Mouse (Mus musculus): ENCODE measurements around the gene Hnrnpul1. TPM values are rescaled to one million over a fixed set of nuclear protein-coding genes. Genes with fewer than 3 reads are reported as not detected.
"Not testable (repeated sequence)": the region's sequence is repeated elsewhere in the genome, so short reads cannot be mapped to it uniquely, and the experiment has no call there.

The Hnrnpul1 gene
- 52.9 and 53.0 TPM in 2 replicates for polyA plus RNA-seq (2014; fragmentation: Nextera tagmentation; extraction: Ambion mirVana)

- H3K9me3 ChIP-seq (ENCODE audit: control insufficient read depth, low read length): no peaks in the 10 kb centered on the region
- peak; percentile 95 for ATAC-seq (ENCODE audit: low read depth)
- WGBS: under 1% methylated on average over 53 of the region's 55 CpGs
These were observed at the start of gene Hnrnpul1 for GRCm38 (mm10) chr7:25754738-25755467. Gene Hnrnpul1 (minus strand): TSS chr7:25754757.

GRCm38 (mm10) chr7:25803460-25803859 lies 48.9 kb upstream of the Hnrnpul1 start:
- Histone ChIP-seq H3K4me1 (ENCODE audit: control insufficient read depth, insufficient read depth, low read length) (no peaks in the 10 kb centered on the region), H3K4me3 (ENCODE audit: low read depth, low read length) (no peak overlapping the region), H3K27me3 (ENCODE audit: control insufficient read depth, insufficient read depth, low read length) (no peaks in the 10 kb centered on the region), H3K27ac (ENCODE audit: low read depth, low read length) (no peak overlapping the region), H3K36me3 (ENCODE audit: control insufficient read depth, insufficient read depth, low read length) (no peaks in the 10 kb centered on the region), H3K9ac (replicated peaks; ENCODE audit: low read depth, low read length) (no peak overlapping the region), H3K4me2 (ENCODE audit: low read depth, low read length) (no peak overlapping the region), H3K9me3 (ENCODE audit: control insufficient read depth, low read length) (no peaks in the 10 kb centered on the region)
- 81% methylated on average over 13 of the region's 13 CpGs for WGBS
- no peak for ATAC-seq (ENCODE audit: low read depth)

More at GRCm38 (mm10) chr7:25754738-25755467, at the start of gene Hnrnpul1:
- Histone ChIP-seq H3K4me2 (ENCODE audit: low read depth, low read length) (peak within 1 kb of the TSS; percentile 99), H3K4me3 (ENCODE audit: low read depth, low read length) (peak within 1 kb of the TSS; percentile 96), H3K9ac (replicated peaks; ENCODE audit: low read depth, low read length) (peak within 1 kb of the TSS; percentile 96), H3K36me3 (ENCODE audit: control insufficient read depth, insufficient read depth, low read length) (peaks cover 9% of the 10 kb centered on the region; the same call in 1 of the 2 replicates), H3K27ac (ENCODE audit: low read depth, low read length) (peak within 1 kb of the TSS; percentile 95), H3K4me1 (ENCODE audit: control insufficient read depth, insufficient read depth, low read length) (peaks cover 19% of the 10 kb centered on the region), H3K27me3 (ENCODE audit: control insufficient read depth, insufficient read depth, low read length) (no peaks in the 10 kb centered on the region)

- no peaks in the 10 kb centered on the region for H3K27me3 ChIP-seq (ENCODE audit: control insufficient read depth, insufficient read depth, low read length)
- H3K9ac ChIP-seq (replicated peaks; ENCODE audit: low read depth, low read length): no peak overlapping the region
- H3K4me3 ChIP-seq (ENCODE audit: low read depth, low read length): no peak overlapping the region
- 30% methylated on average over 24 of the region's 24 CpGs for WGBS
- H3K4me2 ChIP-seq (ENCODE audit: low read depth, low read length): no peak overlapping the region
- H3K27ac ChIP-seq (ENCODE audit: low read depth, low read length): no peak overlapping the region
- H3K9me3 ChIP-seq (ENCODE audit: control insufficient read depth, low read length): no peaks in the 10 kb centered on the region
- no peaks in the 10 kb centered on the region for H3K4me1 ChIP-seq (ENCODE audit: control insufficient read depth, insufficient read depth, low read length)
- no peak for ATAC-seq (ENCODE audit: low read depth)
- no peaks in the 10 kb centered on the region for H3K36me3 ChIP-seq (ENCODE audit: control insufficient read depth, insufficient read depth, low read length)
These were observed 47.9 kb upstream of the Hnrnpul1 start for GRCm38 (mm10) chr7:25802241-25803125.

- 89% methylated on average over 6 of the region's 6 CpGs for WGBS
- Histone ChIP-seq H3K4me1 (ENCODE audit: control insufficient read depth, insufficient read depth, low read length) (no peaks in the 10 kb centered on the region), H3K4me2 (ENCODE audit: low read depth, low read length) (no peak overlapping the region), H3K4me3 (ENCODE audit: low read depth, low read length) (no peak overlapping the region), H3K36me3 (ENCODE audit: control insufficient read depth, insufficient read depth, low read length) (no peaks in the 10 kb centered on the region), H3K27me3 (ENCODE audit: control insufficient read depth, insufficient read depth, low read length) (no peaks in the 10 kb centered on the region), H3K9ac (replicated peaks; ENCODE audit: low read depth, low read length) (no peak overlapping the region), H3K9me3 (ENCODE audit: control insufficient read depth, low read length) (no peaks in the 10 kb centered on the region), H3K27ac (ENCODE audit: low read depth, low read length) (no peak overlapping the region)
- ATAC-seq (ENCODE audit: low read depth): no peak
These were observed 46.5 kb upstream of the Hnrnpul1 start for GRCm38 (mm10) chr7:25801031-25801430.

- WGBS: 90% methylated on average over 1 of the region's 1 CpGs
- Histone ChIP-seq H3K36me3 (ENCODE audit: control insufficient read depth, insufficient read depth, low read length) (no peaks in the 10 kb centered on the region), H3K9ac (replicated peaks; ENCODE audit: low read depth, low read length) (no peak overlapping the region), H3K27me3 (ENCODE audit: control insufficient read depth, insufficient read depth, low read length) (no peaks in the 10 kb centered on the region), H3K4me2 (ENCODE audit: low read depth, low read length) (no peak overlapping the region), H3K4me1 (ENCODE audit: control insufficient read depth, insufficient read depth, low read length) (no peaks in the 10 kb centered on the region), H3K27ac (ENCODE audit: low read depth, low read length) (no peak overlapping the region), H3K9me3 (ENCODE audit: control insufficient read depth, low read length) (no peaks in the 10 kb centered on the region), H3K4me3 (ENCODE audit: low read depth, low read length) (no peak overlapping the region)
- ATAC-seq (ENCODE audit: low read depth): no peak
These were observed 44.8 kb upstream of the Hnrnpul1 start for GRCm38 (mm10) chr7:25799369-25799768.

- Histone ChIP-seq H3K36me3 (ENCODE audit: control insufficient read depth, insufficient read depth, low read length) (no peaks in the 10 kb centered on the region), H3K4me2 (ENCODE audit: low read depth, low read length) (no peak overlapping the region), H3K4me1 (ENCODE audit: control insufficient read depth, insufficient read depth, low read length) (no peaks in the 10 kb centered on the region), H3K9me3 (ENCODE audit: control insufficient read depth, low read length) (no peaks in the 10 kb centered on the region), H3K4me3 (ENCODE audit: low read depth, low read length) (no peak overlapping the region), H3K27me3 (ENCODE audit: control insufficient read depth, insufficient read depth, low read length) (no peaks in the 10 kb centered on the region), H3K27ac (ENCODE audit: low read depth, low read length) (no peak overlapping the region), H3K9ac (replicated peaks; ENCODE audit: low read depth, low read length) (no peak overlapping the region)
- ATAC-seq (ENCODE audit: low read depth): no peak
- WGBS: 81% methylated on average over 2 of the region's 2 CpGs
These were observed 44.0 kb upstream of the Hnrnpul1 start for GRCm38 (mm10) chr7:25798540-25798939.

- Histone ChIP-seq H3K9me3 (ENCODE audit: control insufficient read depth, low read length) (no peaks in the 10 kb centered on the region), H3K4me3 (ENCODE audit: low read depth, low read length) (no peak overlapping the region), H3K27me3 (ENCODE audit: control insufficient read depth, insufficient read depth, low read length) (no peaks in the 10 kb centered on the region), H3K4me2 (ENCODE audit: low read depth, low read length) (no peak overlapping the region), H3K9ac (replicated peaks; ENCODE audit: low read depth, low read length) (no peak overlapping the region), H3K4me1 (ENCODE audit: control insufficient read depth, insufficient read depth, low read length) (no peaks in the 10 kb centered on the region), H3K36me3 (ENCODE audit: control insufficient read depth, insufficient read depth, low read length) (no peaks in the 10 kb centered on the region), H3K27ac (ENCODE audit: low read depth, low read length) (no peak overlapping the region)
- no peak for ATAC-seq (ENCODE audit: low read depth)
- 85% methylated on average over 8 of the region's 8 CpGs for WGBS
These were observed 40.2 kb upstream of the Hnrnpul1 start for GRCm38 (mm10) chr7:25794775-25795174.

- ATAC-seq (ENCODE audit: low read depth): no peak
- Histone ChIP-seq H3K9ac (replicated peaks; ENCODE audit: low read depth, low read length) (no peak overlapping the region), H3K36me3 (ENCODE audit: control insufficient read depth, insufficient read depth, low read length) (no peaks in the 10 kb centered on the region), H3K27ac (ENCODE audit: low read depth, low read length) (no peak overlapping the region), H3K9me3 (ENCODE audit: control insufficient read depth, low read length) (no peaks in the 10 kb centered on the region), H3K27me3 (ENCODE audit: control insufficient read depth, insufficient read depth, low read length) (no peaks in the 10 kb centered on the region), H3K4me2 (ENCODE audit: low read depth, low read length) (no peak overlapping the region), H3K4me3 (ENCODE audit: low read depth, low read length) (no peak overlapping the region), H3K4me1 (ENCODE audit: control insufficient read depth, insufficient read depth, low read length) (no peaks in the 10 kb centered on the region)
- 51% methylated on average over 3 of the region's 3 CpGs for WGBS
These were observed 39.1 kb upstream of the Hnrnpul1 start for GRCm38 (mm10) chr7:25793679-25794078.

GRCm38 (mm10) chr7:25792966-25793365 lies 38.4 kb upstream of the Hnrnpul1 start:
- H3K4me2 ChIP-seq (ENCODE audit: low read depth, low read length); H3K27ac ChIP-seq (ENCODE audit: low read depth, low read length); ATAC-seq (ENCODE audit: low read depth); H3K4me1 ChIP-seq (ENCODE audit: control insufficient read depth, insufficient read depth, low read length); H3K36me3 ChIP-seq (ENCODE audit: control insufficient read depth, insufficient read depth, low read length); H3K4me3 ChIP-seq (ENCODE audit: low read depth, low read length); H3K9ac ChIP-seq (replicated peaks; ENCODE audit: low read depth, low read length); H3K27me3 ChIP-seq (ENCODE audit: control insufficient read depth, insufficient read depth, low read length); H3K9me3 ChIP-seq (ENCODE audit: control insufficient read depth, low read length): not testable (repeated sequence)
- 76% methylated on average over 9 of the region's 9 CpGs for WGBS
